Mouse (Mus musculus): Measurements from ENCODE around the gene Slc16a5.

GRCm38 (mm10) chr11:115483278-115483677, 21.0 kb downstream of the Slc16a5 start:
- no peak for TF ChIP-seq GATA1 (IDR thresholded peaks at IDR 0.05; ENCODE audit: borderline replicate concordance, low read length)
- no peak for TF ChIP-seq FLI1 (IDR thresholded peaks at IDR 0.05; ENCODE audit: low read length)
